Mouse (Mus musculus) bone marrow, adult 2 months (tissue): ENCODE results near the gene Map2k6.

ENCODE experiments used
- CTCF ChIP-seq: fragments of 200-500 bp; IDR thresholded peaks from 2 replicates; pipeline ENCODE4 v1.5.1; 2011; ENCODE audit warnings: low read length, control low read depth; ENCODE audit not compliant: control insufficient read depth, insufficient read depth
- POLR2A ChIP-seq: fragments of 200-500 bp; IDR thresholded peaks from 2 replicates; pipeline ENCODE4 v1.6.1; 2011; ENCODE audit warnings: low read depth, mild to moderate bottlenecking, control low read depth, low read length, borderline replicate concordance; ENCODE audit not compliant: control insufficient read depth

GRCm38 (mm10) chr11:110497743-110498142 is 98.8 kb downstream of the Map2k6 start:
- no peak for TF ChIP-seq POLR2A
- no peak for TF ChIP-seq CTCF
